8 mouse cellular contexts compared by ENCODE assay signal in the genomic region with DNA sequence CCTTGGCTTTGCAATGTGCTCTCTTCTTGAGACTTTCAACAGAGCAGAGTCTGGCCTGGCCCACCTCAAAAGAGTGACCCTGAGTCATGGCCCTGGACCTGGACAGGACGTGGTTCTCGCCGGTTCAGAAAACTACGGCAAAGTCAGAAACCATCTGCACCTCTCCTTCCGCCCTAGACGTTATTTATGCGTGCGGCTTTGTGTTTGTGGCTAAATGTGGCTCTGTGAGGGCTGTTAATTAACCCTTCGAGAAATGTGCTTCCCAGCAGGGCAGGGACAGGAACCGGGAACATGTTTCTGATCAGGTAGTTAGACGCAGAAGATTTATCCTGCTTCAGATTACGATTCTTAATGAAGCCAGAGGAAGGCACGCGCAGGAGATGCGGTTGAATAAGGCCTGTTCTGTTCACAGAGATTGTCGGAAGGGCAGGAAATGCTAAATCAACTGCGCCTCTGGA.
DNase-seq lines count a peak whose midpoint lies in the region; ATAC-seq and TF ChIP-seq lines count a peak whose summit lies in the region.

No protein-coding gene starts in this region.

- H3K27me3 ChIP-seq in kidney, embryonic 16.5 days (ENCODE audit: insufficient read depth, low read length): no peaks in the 10 kb centered on the region
- no peaks in the 10 kb centered on the region for H3K27me3 ChIP-seq in embryonic facial prominence, embryonic 13.5 days
- H3K27me3 ChIP-seq in hindbrain, embryonic 14.5 days (ENCODE audit: control insufficient read depth, insufficient read depth, low read length): no peaks in the 10 kb centered on the region
- no peaks in the 10 kb centered on the region for H3K27me3 ChIP-seq in midbrain, embryonic 13.5 days

- DNase-seq in kidney, adult 9 months: no peak
- DNase-seq in hindbrain, embryonic 14.5 days (ENCODE audit: low spot score): no peak
- no peak for DNase-seq in layer of hippocampus, adult 11-12 months (ENCODE audit: low spot score)
- DNase-seq in right cerebral cortex, adult 2 months (ENCODE audit: low spot score in 2 of 2): no peak
- no peak for DNase-seq in left cerebral cortex, adult 2 months (ENCODE audit: extremely low spot score in 1 of 2, low spot score in 2 of 2)

- H3K4me1 ChIP-seq in kidney, embryonic 16.5 days (ENCODE audit: insufficient read depth, low read length): peaks cover 75% of the 10 kb centered on the region
- H3K4me1 ChIP-seq in embryonic facial prominence, embryonic 13.5 days: peaks cover 90% of the 10 kb centered on the region
- 0 out of 2 replicates have a peak, but pooled peaks cover 13% of the 10 kb centered on the region for H3K4me1 ChIP-seq in hindbrain, embryonic 14.5 days (replicated peaks; ENCODE audit: control insufficient read depth, insufficient read depth, low read length)
- H3K4me1 ChIP-seq in midbrain, embryonic 13.5 days (replicated peaks): peaks cover 37% of the 10 kb centered on the region

- no peaks in the 10 kb centered on the region for H3K36me3 ChIP-seq in kidney, embryonic 16.5 days (ENCODE audit: insufficient read depth, low read length)
- no peaks in the 10 kb centered on the region for H3K36me3 ChIP-seq in embryonic facial prominence, embryonic 13.5 days
- no peaks in the 10 kb centered on the region for H3K36me3 ChIP-seq in hindbrain, embryonic 14.5 days (replicated peaks; ENCODE audit: control insufficient read depth, insufficient read depth)
- H3K36me3 ChIP-seq in midbrain, embryonic 13.5 days: no peaks in the 10 kb centered on the region

- 8% methylated on average over 17 of the region's 17 CpGs for WGBS in kidney, embryonic 16.5 days
- WGBS in embryonic facial prominence, embryonic 13.5 days: 23% methylated on average over 17 of the region's 17 CpGs
- 34% methylated on average over 17 of the region's 17 CpGs for WGBS in hindbrain, embryonic 14.5 days
- WGBS in midbrain, embryonic 13.5 days: 50% methylated on average over 17 of the region's 17 CpGs

- no peak overlapping the region for H3K4me2 ChIP-seq in kidney, embryonic 16.5 days (replicated peaks; ENCODE audit: low read depth, low read length)
- no peak overlapping the region for H3K4me2 ChIP-seq in embryonic facial prominence, embryonic 13.5 days
- H3K4me2 ChIP-seq in hindbrain, embryonic 14.5 days (replicated peaks): no peak overlapping the region
- H3K4me2 ChIP-seq in midbrain, embryonic 13.5 days (replicated peaks): no peak overlapping the region

- no peaks in the 10 kb centered on the region; the same call in 1 of the 2 replicates for H3K9me3 ChIP-seq in kidney, embryonic 16.5 days (ENCODE audit: low read length)
- H3K9me3 ChIP-seq in embryonic facial prominence, embryonic 13.5 days: no peaks in the 10 kb centered on the region
- no peaks in the 10 kb centered on the region for H3K9me3 ChIP-seq in hindbrain, embryonic 14.5 days (ENCODE audit: control insufficient read depth, low read length)
- H3K9me3 ChIP-seq in midbrain, embryonic 13.5 days: no peaks in the 10 kb centered on the region

- H3K9ac ChIP-seq in kidney, embryonic 16.5 days (replicated peaks; ENCODE audit: low read length): peak overlapping the region; percentile 42
- H3K9ac ChIP-seq in embryonic facial prominence, embryonic 13.5 days: no peak overlapping the region
- no peak overlapping the region for H3K9ac ChIP-seq in hindbrain, embryonic 14.5 days
- no peak overlapping the region for H3K9ac ChIP-seq in midbrain, embryonic 13.5 days (replicated peaks)

- ATAC-seq in kidney, embryonic 16.5 days (ENCODE audit: low FRiP score, low TSS enrichment): peak; percentile 39
- ATAC-seq in embryonic facial prominence, embryonic 13.5 days (ENCODE audit: insufficient number of reproducible peaks, insufficient read depth, low FRiP score, low TSS enrichment, low read depth): no peak
- ATAC-seq in hindbrain, embryonic 14.5 days (ENCODE audit: low FRiP score): no peak
- ATAC-seq in midbrain, embryonic 13.5 days: peak; percentile 36; the same call in 1 of the 2 replicates

- peak overlapping the region; percentile 83 for H3K27ac ChIP-seq in kidney, embryonic 16.5 days (ENCODE audit: low read length)
- peak overlapping the region; percentile 96 for H3K27ac ChIP-seq in embryonic facial prominence, embryonic 13.5 days
- H3K27ac ChIP-seq in hindbrain, embryonic 14.5 days: 0 out of 2 replicates have a peak overlapping the region, but pooled peaks have one; percentile 39
- peak overlapping the region; percentile 77 for H3K27ac ChIP-seq in midbrain, embryonic 13.5 days
- no peak overlapping the region for H3K27ac ChIP-seq in left cerebral cortex, adult 2 months

- TF ChIP-seq CTCF in left cerebral cortex, adult 2 months (IDR thresholded peaks at IDR 0.05): no peak

- intact Hi-C loops in left cerebral cortex, adult 2 months (cut with DNase I): no loop called here

- H3K4me3 ChIP-seq in kidney, embryonic 16.5 days (ENCODE audit: low read length): no peak overlapping the region
- H3K4me3 ChIP-seq in embryonic facial prominence, embryonic 13.5 days: no peak overlapping the region
- no peak overlapping the region for H3K4me3 ChIP-seq in hindbrain, embryonic 14.5 days (replicated peaks; ENCODE audit: low read length)
- no peak overlapping the region for H3K4me3 ChIP-seq in midbrain, embryonic 13.5 days (replicated peaks)
- no peak overlapping the region for H3K4me3 ChIP-seq in left cerebral cortex, adult 2 months

Comparison
In these comparisons a context has a peak if more than half of its experiments do, and no peak if none do; other contexts are left out.
1. ATAC-seq: peak in kidney, embryonic 16.5 days (single experiment) and midbrain, embryonic 13.5 days (single experiment); none in embryonic facial prominence, embryonic 13.5 days (single experiment) and hindbrain, embryonic 14.5 days (single experiment).